Mouse (Mus musculus) megakaryocyte progenitor cell, adult 5-6 weeks (primary cell): ENCODE results near the gene Gm13694. TPM values are rescaled to one million over a fixed set of nuclear protein-coding genes. Genes with fewer than 3 reads are reported as not detected.
"Not testable (repeated sequence)": the region's sequence is repeated elsewhere in the genome, so short reads cannot be mapped to it uniquely, and the experiment has no call there.

ENCODE experiments used
- ATAC-seq: replicated peaks from 2 replicates; pipeline ENCODE4 v1.8.0; 2016; ENCODE audit warnings: mild to moderate bottlenecking, moderate TSS enrichment, inconsistent platforms; ENCODE audit not compliant: poor library complexity
- total RNA-seq, 2 experiments: library from RNA; stranded (forward) in 1 of 2; stranded (reverse) in 1 of 2; fragments of 157-497, 149-512 nt in 1 of 2; fragments of 200-1000 nt in 1 of 2; gene quantifications; 2 replicates each; pipeline versions ENCODE4 v1.2.3 to v1.2.4; 2015 to 2017

The Gm13694 gene
- total RNA-seq (2015) (not detected in 2 replicates), total RNA-seq (2017) (0.07 and 0.08 TPM in 2 replicates)

GRCm38 (mm10) chr2:83978633-83979032 lies at the start of gene Gm13694:
Gene Gm13694, plus strand, starts transcription at chr2:83978933.
- not testable (repeated sequence) for ATAC-seq

GRCm38 (mm10) chr2:83929478-83930088 lies 49.1 kb upstream of the Gm13694 start:
- peak; percentile 100 for ATAC-seq

DNA sequence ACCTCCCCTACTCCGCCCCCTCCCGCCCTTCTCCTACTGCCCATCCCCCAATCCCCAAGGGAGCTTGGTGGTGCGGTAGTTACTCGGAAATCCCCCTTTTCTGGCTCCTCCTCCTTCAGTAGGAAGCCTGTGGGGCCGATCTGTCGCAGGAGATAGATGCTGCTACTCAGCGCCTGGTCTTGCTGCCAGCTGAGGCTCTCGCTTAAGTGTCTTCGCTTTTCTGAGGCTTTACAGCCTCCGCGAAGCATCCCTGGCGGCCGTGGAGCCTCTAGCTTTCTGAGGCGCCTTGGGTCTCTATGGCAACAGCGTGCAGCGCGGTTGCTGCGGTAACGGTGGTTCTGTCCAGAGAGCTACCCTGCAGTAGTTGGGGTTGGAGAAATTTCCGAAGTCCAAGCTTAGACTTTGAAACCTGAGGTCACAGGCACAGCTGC lies 37.8 kb upstream of the Gm13694 start, which contains the start of gene Zswim2:
Zswim2 (minus strand) TSS at position 298 of the 431 bp plus-strand sequence.
- ATAC-seq: peak; percentile 91

- no peak for ATAC-seq
Measured at GRCm38 (mm10) chr2:83941378-83941777, 37.4 kb upstream of the Gm13694 start.

DNA sequence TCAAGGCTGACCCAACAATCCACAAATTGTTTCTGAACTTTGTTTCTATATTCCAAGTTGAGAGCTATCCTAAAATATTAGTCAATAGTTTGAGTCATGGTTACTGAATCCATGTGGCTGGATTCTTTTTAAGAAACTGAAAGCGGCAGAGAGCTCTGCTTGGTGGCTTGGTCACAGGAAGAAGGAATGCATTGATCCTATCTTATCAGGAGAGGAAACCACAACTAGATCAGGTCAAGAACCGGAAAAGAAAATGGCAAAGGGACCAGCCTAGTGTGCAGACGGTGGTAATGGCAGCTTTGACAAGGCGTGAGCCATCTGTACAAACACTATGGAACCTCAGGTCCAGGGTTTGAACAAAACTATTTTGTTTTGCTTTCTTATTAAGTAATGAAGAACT lies 36.9 kb upstream of the Gm13694 start:
- ATAC-seq: peak; percentile 23; the same call in 1 of the 2 replicates

DNA sequence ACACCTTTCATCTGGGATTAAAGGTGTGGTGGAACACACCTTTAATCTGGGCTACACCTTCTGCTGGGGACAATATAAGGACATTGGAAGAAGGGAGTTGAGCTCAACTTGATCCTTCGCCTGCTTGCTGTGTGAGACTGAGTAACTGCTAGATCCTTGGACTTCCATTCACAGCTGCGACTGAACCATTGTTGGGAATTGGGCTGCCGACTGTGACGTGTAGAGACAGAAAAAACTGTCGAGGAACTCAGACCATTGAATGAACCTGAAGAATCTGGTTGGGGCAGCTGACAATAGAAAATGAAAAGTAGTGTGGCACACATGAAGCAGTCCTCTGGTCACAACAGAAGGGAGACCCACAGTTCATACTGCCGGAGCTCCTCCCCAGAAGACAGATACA lies 23.3 kb upstream of the Gm13694 start, which contains the start of gene Gm13698:
Gm13698 (plus strand) TSS at position 301 of the 400 bp plus-strand sequence.
- not testable (repeated sequence) for ATAC-seq

- not testable (repeated sequence) for ATAC-seq
Measured at GRCm38 (mm10) chr2:83961203-83961602, 17.5 kb upstream of the Gm13694 start, which contains the start of gene Gm13693. Gene Gm13693, plus strand, starts transcription at chr2:83961503.

DNA sequence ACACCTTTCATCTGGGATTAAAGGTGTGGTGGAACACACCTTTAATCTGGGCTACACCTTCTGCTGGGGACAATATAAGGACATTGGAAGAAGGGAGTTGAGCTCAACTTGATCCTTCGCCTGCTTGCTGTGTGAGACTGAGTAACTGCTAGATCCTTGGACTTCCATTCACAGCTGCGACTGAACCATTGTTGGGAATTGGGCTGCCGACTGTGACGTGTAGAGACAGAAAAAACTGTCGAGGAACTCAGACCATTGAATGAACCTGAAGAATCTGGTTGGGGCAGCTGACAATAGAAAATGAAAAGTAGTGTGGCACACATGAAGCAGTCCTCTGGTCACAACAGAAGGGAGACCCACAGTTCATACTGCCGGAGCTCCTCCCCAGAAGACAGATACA lies 11.7 kb upstream of the Gm13694 start, which contains the start of gene Gm13695:
Gm13695 (plus strand) TSS at position 301 of the 400 bp plus-strand sequence.
- not testable (repeated sequence) for ATAC-seq

GRCm38 (mm10) chr2:83972823-83973222 lies 5.9 kb upstream of the Gm13694 start, which contains the start of gene Gm13696:
Gene Gm13696, plus strand, starts transcription at chr2:83973123.
- not testable (repeated sequence) for ATAC-seq

DNA sequence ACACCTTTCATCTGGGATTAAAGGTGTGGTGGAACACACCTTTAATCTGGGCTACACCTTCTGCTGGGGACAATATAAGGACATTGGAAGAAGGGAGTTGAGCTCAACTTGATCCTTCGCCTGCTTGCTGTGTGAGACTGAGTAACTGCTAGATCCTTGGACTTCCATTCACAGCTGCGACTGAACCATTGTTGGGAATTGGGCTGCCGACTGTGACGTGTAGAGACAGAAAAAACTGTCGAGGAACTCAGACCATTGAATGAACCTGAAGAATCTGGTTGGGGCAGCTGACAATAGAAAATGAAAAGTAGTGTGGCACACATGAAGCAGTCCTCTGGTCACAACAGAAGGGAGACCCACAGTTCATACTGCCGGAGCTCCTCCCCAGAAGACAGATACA lies 5.7 kb downstream of the Gm13694 start, which contains the start of gene Gm13697:
Gm13697 (plus strand) TSS at position 301 of the 400 bp plus-strand sequence.
- not testable (repeated sequence) for ATAC-seq

- ATAC-seq: not testable (repeated sequence)
Measured at GRCm38 (mm10) chr2:83990253-83990652, 11.5 kb downstream of the Gm13694 start, which contains the start of gene Gm13691. Gene Gm13691, plus strand, starts transcription at chr2:83990553.

GRCm38 (mm10) chr2:83993639-83994255 lies 15.0 kb downstream of the Gm13694 start:
- ATAC-seq: peak; percentile 100

- not testable (repeated sequence) for ATAC-seq
Measured at GRCm38 (mm10) chr2:83994526-83994925, 15.8 kb downstream of the Gm13694 start.

DNA sequence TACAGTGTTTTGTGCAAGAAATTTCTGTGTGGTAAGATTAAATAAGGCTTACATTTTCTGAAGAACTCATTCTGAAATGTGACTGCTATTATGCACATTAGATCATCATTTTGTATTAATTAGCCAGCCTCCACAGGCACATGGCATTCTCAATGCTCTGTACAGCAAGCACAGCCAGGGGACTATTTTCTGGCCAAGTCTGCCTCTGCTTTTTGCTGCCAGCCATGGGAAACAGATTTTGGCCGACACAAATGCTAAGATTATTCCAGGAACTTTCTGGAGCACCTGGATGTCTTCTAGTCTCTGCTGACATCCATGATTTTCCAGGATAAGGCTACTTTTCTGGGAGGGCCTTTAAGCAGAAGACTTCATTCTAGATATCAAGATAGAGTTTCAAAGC lies 30.2 kb downstream of the Gm13694 start:
- no peak for ATAC-seq

GRCm38 (mm10) chr2:84009818-84010217 lies 31.1 kb downstream of the Gm13694 start:
- peak; percentile 86 for ATAC-seq

- ATAC-seq: no peak
Measured at GRCm38 (mm10) chr2:84014572-84014971, 35.8 kb downstream of the Gm13694 start.

- ATAC-seq: not testable (repeated sequence)
Measured at GRCm38 (mm10) chr2:84016291-84016690, 37.6 kb downstream of the Gm13694 start.

DNA sequence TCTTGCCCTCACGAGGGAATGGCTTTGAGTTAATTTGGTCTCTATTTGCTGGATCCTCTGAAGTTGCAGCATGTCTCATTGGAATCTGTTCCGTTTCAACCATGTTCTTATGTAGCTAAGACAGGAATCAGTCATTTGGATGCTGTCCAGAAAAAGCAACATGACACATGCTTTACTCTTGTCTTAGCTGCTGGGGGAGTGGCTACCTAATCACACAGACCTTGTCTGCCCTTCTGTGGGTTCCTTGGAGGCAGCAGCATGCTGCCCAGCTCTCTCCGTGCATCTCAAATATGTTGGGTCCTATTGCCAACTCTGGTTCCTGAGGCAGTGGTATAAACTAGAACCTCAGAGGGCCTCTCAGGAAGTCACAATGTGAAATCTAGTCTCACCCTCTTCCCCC lies 39.6 kb downstream of the Gm13694 start:
- peak; percentile 68 for ATAC-seq

DNA sequence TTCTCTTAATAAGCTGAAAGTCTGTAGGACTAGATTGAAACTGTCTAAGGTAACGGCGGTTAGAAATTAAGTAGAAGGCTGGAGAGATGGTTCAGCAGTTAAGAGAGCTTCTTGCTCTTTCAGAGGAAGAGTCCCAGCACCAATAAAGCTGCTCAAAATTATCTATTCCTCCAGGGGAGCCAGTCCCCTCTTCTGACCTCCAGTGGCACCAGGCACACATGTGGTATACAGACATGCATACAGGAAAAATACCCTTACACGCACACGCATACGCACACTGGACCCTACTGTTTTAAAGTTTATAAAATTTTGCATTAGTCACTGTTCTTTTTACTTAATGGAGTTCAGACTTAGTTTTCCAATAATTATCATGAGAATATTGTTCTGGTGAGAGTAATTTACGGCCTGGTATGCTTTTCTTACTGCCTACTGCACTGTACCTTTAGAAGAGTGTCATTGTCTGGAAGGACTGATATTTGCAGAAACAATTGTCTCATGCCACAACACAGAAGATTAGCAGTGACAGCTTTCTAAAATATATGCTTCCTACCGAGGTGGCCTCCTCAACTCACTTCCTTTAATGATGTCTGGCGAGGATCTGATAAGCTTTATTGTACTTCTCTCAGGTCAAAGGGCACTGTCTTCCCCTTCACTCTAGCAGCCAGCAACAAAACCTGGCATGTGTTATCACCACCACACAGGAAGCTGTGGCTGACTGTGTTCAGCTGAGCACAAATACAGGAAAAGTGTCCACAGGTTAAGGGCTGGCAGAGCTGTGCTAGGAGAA lies 41.0 kb downstream of the Gm13694 start:
- ATAC-seq: peak; percentile 80

GRCm38 (mm10) chr2:84021930-84022329 lies 43.2 kb downstream of the Gm13694 start:
- no peak for ATAC-seq

GRCm38 (mm10) chr2:84022905-84023304 lies 44.2 kb downstream of the Gm13694 start:
- ATAC-seq: no peak
